Comparison of ENCODE assay signal across 8 mouse cellular contexts in the genomic region with DNA sequence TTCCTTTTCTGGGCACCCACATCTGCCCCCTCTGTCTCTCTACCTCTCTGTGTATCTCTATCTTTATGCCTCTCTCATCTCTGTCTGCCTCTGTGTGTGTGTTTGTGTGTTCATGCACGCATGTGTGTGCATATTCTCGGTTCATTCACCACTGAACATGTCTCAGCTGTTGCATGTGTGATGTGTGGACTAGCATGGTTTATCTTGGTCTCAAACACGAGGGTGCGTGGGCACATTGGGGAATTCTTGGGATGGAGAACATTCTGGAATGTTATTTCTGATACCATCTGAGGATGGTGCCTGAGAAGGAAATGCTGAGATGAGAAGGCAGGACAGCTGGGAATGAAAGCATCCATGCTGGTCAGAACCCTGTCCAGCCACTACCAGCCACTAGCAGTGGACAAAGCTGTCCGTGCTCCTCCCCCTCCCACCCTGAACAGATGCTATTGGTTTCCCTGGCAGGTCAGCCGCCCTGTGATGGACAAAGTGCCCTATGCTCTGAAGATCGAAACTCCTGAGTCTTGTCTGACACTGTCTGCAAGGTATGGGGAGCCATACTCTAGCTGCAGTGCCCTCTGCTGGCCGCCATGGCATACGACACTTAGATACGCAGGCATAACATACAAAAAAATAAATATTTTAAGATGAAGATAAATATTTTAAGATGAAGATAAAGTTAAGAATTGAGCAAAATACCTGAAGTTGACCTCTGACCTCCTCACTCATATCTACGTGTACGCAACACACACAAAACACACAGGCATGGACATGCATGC. TPM values are rescaled to one million over a fixed set of nuclear protein-coding genes. Genes with fewer than 3 reads are reported as not detected.
DNase-seq lines count a peak whose midpoint lies in the region; ATAC-seq and TF ChIP-seq lines count a peak whose summit lies in the region.

No protein-coding gene starts in this region.

- peak; percentile 89 for TF ChIP-seq CTCF in embryonic fibroblast, embryonic 13.5 days (IDR thresholded peaks at IDR 0.05; ENCODE audit: borderline replicate concordance, insufficient read depth, low read length)

- peaks cover 22% of the 10 kb centered on the region; the same call in 1 of the 2 replicates for H3K27me3 ChIP-seq in heart, embryonic 10.5 days (ENCODE audit: insufficient read depth, poor library complexity, severe bottlenecking)
- no peaks in the 10 kb centered on the region for H3K27me3 ChIP-seq in kidney, embryonic 14.5 days (ENCODE audit: control insufficient read depth, insufficient read depth, low read length)

- H3K4me1 ChIP-seq in heart, embryonic 10.5 days, result peaks cover 20% of the 10 kb centered on the region
- H3K4me1 ChIP-seq in embryonic fibroblast, embryonic 13.5 days (ENCODE audit: control insufficient read depth, insufficient read depth, low read length), result no peaks in the 10 kb centered on the region
- no peaks in the 10 kb centered on the region for H3K4me1 ChIP-seq in kidney, embryonic 14.5 days (ENCODE audit: control insufficient read depth, insufficient read depth, low read length)

- H3K4me2 ChIP-seq in kidney, embryonic 14.5 days (replicated peaks; ENCODE audit: low read depth, low read length), result no peak overlapping the region

- ATAC-seq in kidney, embryonic 14.5 days (ENCODE audit: low FRiP score, low TSS enrichment), result peak; percentile 73; the same call in 1 of the 2 replicates

- DNase-seq in heart, adult 11 months, result peak; percentile 90
- no peak for DNase-seq in heart, embryonic 10.5 days (ENCODE audit: low spot score)
- peak; percentile 75 for DNase-seq in 3T3-L1 (ENCODE audit: low read depth, low spot score)
- peak; percentile 38 to 60 for DNase-seq in adrenal gland, adult 18-20 months (ENCODE audit: low spot score in 2 of 2)
- peak; percentile 67 for DNase-seq in lung, postnatal 10 days
- DNase-seq in testis, postnatal 10 days (ENCODE audit: low spot score), result peak; percentile 84

- H3K9ac ChIP-seq in kidney, embryonic 14.5 days (ENCODE audit: low read depth, low read length), result no peak overlapping the region

- 55% methylated on average over 12 of the region's 12 CpGs for WGBS in heart, embryonic 10.5 days
- WGBS in kidney, embryonic 14.5 days, result 54% methylated on average over 12 of the region's 12 CpGs

- TF ChIP-seq POLR2A in embryonic fibroblast, embryonic 13.5 days (IDR thresholded peaks at IDR 0.05; ENCODE audit: low read depth, low read length), result no peak

- 0 out of 2 replicates have a peak, but pooled peaks cover 10% of the 10 kb centered on the region for H3K36me3 ChIP-seq in heart, embryonic 10.5 days
- H3K36me3 ChIP-seq in kidney, embryonic 14.5 days (ENCODE audit: control insufficient read depth, insufficient read depth, low read length), result no peaks in the 10 kb centered on the region

- no peak overlapping the region for H3K27ac ChIP-seq in heart, embryonic 10.5 days
- no peak overlapping the region for H3K27ac ChIP-seq in embryonic fibroblast, embryonic 13.5 days (ENCODE audit: insufficient read depth, low read length)
- H3K27ac ChIP-seq in kidney, embryonic 14.5 days (ENCODE audit: low read depth, low read length), result no peak overlapping the region

- no peaks in the 10 kb centered on the region for H3K9me3 ChIP-seq in heart, embryonic 10.5 days
- no peaks in the 10 kb centered on the region for H3K9me3 ChIP-seq in kidney, embryonic 14.5 days (ENCODE audit: control insufficient read depth, low read length)

- H3K4me3 ChIP-seq in heart, embryonic 10.5 days, result no peak overlapping the region
- H3K4me3 ChIP-seq in embryonic fibroblast, embryonic 13.5 days (ENCODE audit: insufficient read depth, low read length), result no peak overlapping the region
- H3K4me3 ChIP-seq in kidney, embryonic 14.5 days (ENCODE audit: low read length), result no peak overlapping the region

RNA-seq across cellular contexts. Expression of a gene that starts 25.3 kb away (rescaled TPM):
- polyA plus RNA-seq in heart, embryonic 10.5 days (2016; fragmentation: Nextera tagmentation; extraction: Ambion mirVana), result 15.0 and 15.6 TPM in 2 replicates
- 10 to 100 TPM; 27.4 to 31.7 TPM for total RNA-seq in adrenal gland, adult 18-20 months (2021)
- 34.5 and 45.1 TPM in 2 replicates for polyA plus RNA-seq in embryonic fibroblast, embryonic 13.5 days (2011; ENCODE audit: insufficient read length, low read depth, missing spikeins)
- 19.4 and 25.4 TPM in 2 replicates for polyA plus RNA-seq in kidney, embryonic 14.5 days (2014; fragmentation: Nextera tagmentation; extraction: Ambion mirVana)
